Mouse (Mus musculus) layer of hippocampus, adult 2 months (tissue): Measurements from ENCODE around the gene Dkkl1. TPM values are rescaled to one million over a fixed set of nuclear protein-coding genes. Genes with fewer than 3 reads are reported as not detected.

Experiments
- DNase-seq, 2 experiments: peaks; one replicate each; pipeline ENCODE4 v3.0.0; 2022; ENCODE audit warnings: low spot score in 2 of 2
- H3K27ac ChIP-seq: fragments of 200-600 bp; 2 replicates; pipeline ENCODE4 v1.8.1; 2022
- H3K4me3 ChIP-seq: fragments of 200-600 bp; 2 replicates; pipeline ENCODE4 v1.8.1; 2022; ENCODE audit warnings: mild to moderate bottlenecking
- CTCF ChIP-seq: fragments of 200-600 bp; conservative IDR thresholded peaks from 2 replicates; pipeline ENCODE4 v1.8.1; 2022; ENCODE audit warnings: antibody characterized with exemption, mild to moderate bottlenecking, moderate library complexity
- total RNA-seq, 2 experiments: library from RNA; stranded (reverse); gene quantifications; 2 replicates each; pipeline ENCODE4 v1.2.3; 2021

Dkkl1 gene
- total RNA-seq, 2 experiments from 2014 or later, result 1.6 TPM

DNA sequence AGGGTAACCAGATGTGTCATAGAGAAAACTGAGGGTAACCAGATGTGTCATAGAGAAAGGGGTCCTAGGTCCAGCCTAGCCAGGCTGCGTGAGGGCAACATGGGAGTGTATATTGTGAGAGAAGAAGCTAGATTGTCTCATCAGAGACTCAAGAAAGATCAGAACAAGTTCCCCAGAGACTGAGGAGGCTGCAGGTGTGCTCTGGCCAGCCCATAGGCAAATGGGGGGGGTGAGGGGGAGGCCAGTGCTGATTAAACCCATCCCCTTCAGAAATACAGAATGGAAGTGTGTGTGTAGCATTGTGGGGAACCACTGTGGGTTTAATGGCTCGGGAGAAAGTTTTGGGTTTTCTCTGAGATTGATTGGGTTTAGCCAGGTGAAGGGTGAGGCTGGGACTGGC, 9.7 kb upstream of the Dkkl1 start:
- no peak for DNase-seq
- TF ChIP-seq CTCF, result no peak
- Histone ChIP-seq H3K4me3 (no peak overlapping the region), H3K27ac (no peak overlapping the region)

DNA sequence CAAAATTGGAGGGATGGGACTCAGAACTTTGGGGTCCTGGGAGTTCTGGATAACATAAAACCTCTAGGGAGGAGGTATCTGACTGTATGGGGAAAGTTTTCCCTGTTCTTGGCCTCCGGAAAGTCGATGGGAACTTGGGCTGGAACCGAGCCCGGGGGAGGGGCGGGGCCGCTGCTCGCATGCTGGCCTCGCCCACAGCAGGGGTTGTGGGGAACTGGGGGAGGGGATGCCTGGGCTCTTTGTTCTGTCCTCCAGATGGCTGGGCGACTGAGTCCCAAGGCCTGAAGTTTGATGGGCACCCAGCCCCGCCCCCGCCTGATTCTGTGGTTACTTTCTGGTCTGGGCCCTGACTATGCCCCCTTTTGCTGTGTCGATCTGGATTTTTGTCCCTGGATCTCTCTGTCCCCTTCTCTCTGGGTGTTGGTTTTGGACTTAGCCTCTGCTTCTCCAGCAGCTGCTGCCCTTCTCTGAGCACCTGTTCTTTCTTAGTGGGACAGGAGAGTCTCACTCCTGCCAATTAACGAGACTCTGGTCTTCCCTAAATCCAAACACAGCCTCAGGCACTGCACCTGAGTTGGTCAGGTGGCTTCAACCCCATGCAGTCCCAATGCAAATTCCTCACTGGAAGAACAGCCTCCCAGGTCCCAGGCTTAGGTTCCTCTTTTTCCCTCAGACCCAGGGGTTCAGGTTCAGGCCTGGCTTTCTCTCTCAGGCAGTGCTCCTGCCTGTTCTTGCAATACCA, 4.7 kb upstream of the Dkkl1 start:
- DNase-seq, result no peak
- Histone ChIP-seq H3K27ac (no peak overlapping the region), H3K4me3 (peak overlapping the region; percentile 53)
- TF ChIP-seq CTCF, result no peak

DNA sequence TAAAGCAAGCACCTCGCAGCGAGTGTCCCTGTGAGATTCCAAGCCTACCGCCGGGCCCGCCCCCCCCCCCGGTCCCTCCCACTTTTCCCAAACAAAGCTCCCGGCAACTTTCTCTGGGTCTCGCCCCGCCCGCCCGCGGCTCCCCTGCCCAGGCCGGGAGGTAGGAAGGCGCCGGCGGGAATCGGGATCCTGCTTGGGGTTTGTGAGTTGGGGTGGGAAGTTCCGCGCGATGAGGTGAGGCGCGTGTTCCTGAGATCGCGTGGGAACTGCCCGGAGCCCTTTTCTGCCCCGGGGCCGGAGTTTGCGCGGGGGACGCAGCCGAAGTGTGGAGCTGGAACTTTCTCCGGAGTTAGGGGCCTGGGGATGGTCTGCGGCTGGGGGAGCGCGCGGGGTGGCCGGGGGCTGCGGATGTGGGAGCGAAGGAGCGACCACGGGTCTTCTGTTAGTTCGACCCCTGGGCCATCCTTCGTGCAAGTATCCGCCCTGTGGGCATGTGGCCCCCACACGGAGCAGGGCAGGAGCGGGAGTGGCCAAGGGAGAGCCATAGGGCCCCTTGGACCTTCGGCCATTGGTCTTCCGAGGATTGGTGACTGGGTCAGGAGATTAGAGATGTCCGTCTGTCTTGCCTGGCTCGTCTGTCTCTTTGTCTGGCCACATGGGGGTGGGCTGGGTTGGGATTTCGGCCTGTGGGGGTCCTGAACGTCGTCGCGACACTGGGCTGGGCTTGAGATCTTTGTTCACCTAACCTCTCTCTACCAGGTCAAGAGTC, 3.9 kb upstream of the Dkkl1 start, which contains the start of gene Tead2:
Gene Tead2, plus strand, starts transcription at position 81 of the 769 bp plus-strand sequence.
- DNase-seq, result no peak
- no peak within 1 kb of the TSS for H3K27ac ChIP-seq

DNA sequence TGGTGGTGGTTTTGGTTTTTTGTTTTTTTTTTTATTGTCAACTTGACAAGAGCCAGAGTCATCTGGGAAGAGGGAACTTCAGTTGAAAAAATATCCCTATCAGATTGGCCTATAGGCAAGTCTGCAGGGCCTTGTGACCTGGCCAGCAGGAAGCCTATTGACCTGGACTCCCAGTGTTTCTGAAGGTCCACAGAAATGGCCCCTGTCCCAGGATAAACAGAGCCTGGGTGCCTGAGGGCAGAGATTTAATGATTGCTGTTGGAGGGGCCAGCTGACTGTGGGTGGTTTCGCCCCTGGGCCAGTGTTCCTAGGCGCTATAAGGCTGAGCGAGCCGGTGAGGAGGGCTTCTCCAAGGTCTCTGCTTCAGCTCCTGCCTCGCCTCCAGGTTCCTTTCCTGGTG, 1.8 kb upstream of the Dkkl1 start:
- Histone ChIP-seq H3K4me3 (no peak overlapping the region), H3K27ac (no peak overlapping the region)
- no peak for TF ChIP-seq CTCF
- no peak for DNase-seq

More for the DNA sequence above, 3.9 kb upstream of the Dkkl1 start, which contains the start of gene Tead2:
- TF ChIP-seq CTCF, result no peak
- peak within 1 kb of the TSS; percentile 53 for H3K4me3 ChIP-seq

DNA sequence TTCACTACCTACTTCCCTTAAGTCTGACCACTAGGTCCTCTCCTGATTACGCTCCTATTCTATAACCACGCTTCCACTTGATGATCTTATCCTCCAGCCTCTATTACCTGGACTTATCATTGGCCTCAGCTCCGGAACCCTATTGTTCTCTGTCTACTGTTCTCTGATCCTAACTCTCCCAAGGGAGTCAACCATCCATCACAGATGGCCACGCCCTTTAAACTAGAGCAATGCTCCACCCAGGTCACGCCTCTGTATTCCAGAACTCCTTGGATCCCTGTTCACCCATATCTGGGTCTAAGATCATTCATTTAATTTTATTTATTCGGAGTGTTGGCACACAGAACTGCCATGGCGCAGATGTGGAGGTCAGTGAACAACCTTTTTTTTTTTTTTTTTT, 409 bp upstream of the Dkkl1 start:
- H3K27ac ChIP-seq, result no peak overlapping the region
- no peak for TF ChIP-seq CTCF
- DNase-seq, result no peak
- H3K4me3 ChIP-seq, result no peak overlapping the region

DNA sequence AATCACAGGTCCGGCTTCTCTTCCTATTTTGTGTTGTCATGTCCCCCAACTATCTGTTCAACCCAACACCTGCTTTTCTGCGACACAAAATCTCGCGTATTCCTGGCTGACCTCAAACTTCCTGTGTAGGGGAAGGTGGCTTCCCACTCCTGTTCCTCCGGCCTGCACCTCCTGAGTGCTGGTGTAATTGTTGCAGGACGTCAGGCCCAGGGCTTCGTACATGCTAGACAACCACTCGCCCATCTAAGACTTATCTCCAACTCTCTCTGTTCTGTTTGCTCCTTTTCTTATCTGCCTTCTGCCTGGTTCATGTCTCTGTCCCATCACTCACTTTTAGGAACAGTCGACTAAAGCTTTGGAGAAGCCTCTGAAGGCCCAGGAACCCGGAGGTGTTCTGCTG, 877 bp downstream of the Dkkl1 start:
- TF ChIP-seq CTCF, result no peak
- H3K4me3 ChIP-seq, result no peak overlapping the region
- no peak for DNase-seq

DNA sequence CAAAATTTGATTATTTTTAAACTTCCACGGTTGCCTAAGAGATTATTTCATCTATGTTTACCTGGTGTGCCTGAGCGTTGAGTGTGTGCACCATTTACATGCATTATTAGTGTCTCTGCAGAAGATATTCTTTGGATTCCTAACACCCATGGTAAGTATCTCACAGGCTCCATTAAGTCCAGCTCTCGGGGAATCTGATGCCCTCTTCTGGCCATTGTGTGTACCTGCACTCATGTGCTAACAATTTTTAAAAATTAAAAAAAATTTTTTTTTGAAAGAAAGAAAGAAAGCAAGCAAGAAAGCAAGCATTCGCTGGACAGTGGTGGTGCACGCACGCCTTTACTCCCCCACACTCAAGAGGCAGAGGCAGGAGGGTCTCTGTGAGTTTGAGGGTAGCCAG, 3.7 kb downstream of the Dkkl1 start:
- H3K4me3 ChIP-seq, result no peak overlapping the region
- H3K27ac ChIP-seq, result no peak overlapping the region
- peak; percentile 48 for TF ChIP-seq CTCF
- no peak for DNase-seq

More for the DNA sequence above, 877 bp downstream of the Dkkl1 start:
- H3K27ac ChIP-seq, result no peak overlapping the region

DNA sequence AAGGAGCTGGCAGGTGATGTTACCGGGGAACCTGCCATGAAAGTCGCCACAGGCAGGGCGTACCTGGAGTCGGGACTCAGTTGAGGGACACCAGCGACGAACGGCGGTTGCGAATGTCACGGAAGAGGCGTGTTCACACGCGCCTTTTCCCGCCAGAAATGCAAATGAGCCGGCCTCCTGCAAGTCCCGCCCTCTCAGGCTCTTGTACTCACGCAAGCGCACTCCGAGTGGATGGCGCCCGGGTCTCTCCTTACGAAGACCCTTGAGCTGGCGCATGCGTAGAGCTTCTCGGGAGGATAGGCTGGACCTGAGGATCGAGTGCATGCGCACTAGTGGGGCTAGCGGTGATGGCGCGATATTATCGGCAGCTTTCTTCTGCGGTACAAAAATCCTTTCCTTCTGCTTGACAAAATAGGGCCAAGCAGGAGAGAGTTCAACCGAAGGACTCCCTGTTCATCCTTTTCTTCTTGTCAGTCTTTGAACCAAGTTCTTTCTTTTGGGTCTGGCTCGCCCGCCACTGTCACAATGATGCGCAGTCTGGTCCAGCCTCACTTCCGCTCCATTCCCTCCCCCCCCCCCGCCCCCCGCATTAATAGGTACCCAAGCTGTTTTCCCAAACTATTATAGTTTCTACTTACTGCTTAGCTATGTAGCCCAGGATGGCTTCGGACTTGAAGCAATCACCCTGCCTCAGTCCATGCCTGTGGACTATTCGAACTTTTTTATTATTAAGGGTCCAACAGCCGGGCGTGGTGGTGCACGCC, 7.4 kb downstream of the Dkkl1 start, which contains the start of gene Ccdc155:
Gene Ccdc155, minus strand, starts transcription at position 513 of the 764 bp plus-strand sequence.
- DNase-seq, result peak; percentile 87 to 94
- H3K27ac ChIP-seq, result peak within 1 kb of the TSS; percentile 86
- TF ChIP-seq CTCF, result no peak; the same call in 1 of the 2 replicates
- peak within 1 kb of the TSS; percentile 70 for H3K4me3 ChIP-seq

DNA sequence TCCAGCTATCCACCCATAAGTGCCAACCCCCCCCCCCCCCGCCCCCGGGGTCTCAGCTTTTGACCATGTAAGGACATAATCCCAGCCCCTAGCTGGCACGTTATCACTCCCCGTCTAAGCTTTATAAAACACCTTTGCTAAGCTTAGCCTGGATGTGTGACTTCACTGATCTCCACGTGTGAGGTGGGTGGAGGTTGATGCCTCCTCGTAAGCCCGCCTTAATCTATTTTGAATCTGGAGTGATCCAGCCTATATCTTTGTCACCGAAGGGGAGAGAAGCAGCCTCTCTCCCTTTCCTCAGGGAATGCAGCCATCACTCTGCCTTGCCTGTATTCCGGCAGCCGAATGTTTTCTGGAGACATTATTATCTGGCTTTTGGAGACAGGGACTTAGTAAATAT, 9.3 kb downstream of the Dkkl1 start:
- Histone ChIP-seq H3K27ac (no peak overlapping the region), H3K4me3 (no peak overlapping the region)
- TF ChIP-seq CTCF, result no peak
- DNase-seq, result no peak

DNA sequence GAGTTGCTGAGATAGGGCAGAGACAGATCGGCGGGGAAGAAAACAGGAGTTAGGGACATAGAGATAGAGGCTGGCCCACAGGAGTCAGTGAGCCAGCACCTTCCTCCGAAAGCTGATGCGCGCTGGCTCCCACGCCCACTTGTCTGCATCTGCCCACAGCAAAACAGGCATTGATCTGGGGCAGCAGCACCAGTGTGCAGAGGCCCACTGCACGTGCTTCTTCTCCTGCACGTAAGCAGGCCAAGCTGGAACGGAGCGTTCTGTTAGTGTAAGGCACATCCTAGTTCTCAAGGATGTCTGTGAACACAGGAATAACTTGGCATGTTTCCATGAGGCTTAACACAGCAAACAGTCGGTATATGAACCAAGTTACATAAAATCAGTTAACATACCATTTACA, 13.0 kb downstream of the Dkkl1 start:
- peak overlapping the region; percentile 62; the same call in 1 of the 2 replicates for H3K27ac ChIP-seq

DNA sequence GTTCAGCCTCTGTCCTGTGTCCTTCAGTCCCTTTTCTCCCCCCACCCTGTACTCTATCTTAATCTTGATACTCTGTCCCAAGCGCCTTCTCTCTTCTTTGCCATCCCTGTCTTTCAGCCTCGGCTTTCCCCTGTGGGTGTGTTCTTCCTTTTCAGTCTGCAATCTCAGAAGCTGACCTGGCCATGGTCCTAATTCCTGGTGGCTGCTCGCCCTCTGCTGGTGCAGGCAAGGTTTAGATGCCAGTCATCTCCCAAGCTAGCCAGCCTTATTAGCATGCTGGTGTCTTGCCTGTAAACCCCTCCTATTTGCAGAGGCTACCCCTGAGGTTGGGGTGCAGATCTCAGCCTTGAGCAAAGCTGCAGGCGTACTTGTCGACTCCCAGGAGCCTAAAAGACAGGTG, 13.5 kb downstream of the Dkkl1 start:
- no peak overlapping the region for H3K4me3 ChIP-seq
- peak overlapping the region; percentile 62; the same call in 1 of the 2 replicates for H3K27ac ChIP-seq
- TF ChIP-seq CTCF, result peak; percentile 85
- DNase-seq, result peak in 1 of 2 experiments; percentile 75

More for the DNA sequence above, 13.0 kb downstream of the Dkkl1 start:
- no peak overlapping the region for H3K4me3 ChIP-seq
- no peak for TF ChIP-seq CTCF
- DNase-seq, result no peak

DNA sequence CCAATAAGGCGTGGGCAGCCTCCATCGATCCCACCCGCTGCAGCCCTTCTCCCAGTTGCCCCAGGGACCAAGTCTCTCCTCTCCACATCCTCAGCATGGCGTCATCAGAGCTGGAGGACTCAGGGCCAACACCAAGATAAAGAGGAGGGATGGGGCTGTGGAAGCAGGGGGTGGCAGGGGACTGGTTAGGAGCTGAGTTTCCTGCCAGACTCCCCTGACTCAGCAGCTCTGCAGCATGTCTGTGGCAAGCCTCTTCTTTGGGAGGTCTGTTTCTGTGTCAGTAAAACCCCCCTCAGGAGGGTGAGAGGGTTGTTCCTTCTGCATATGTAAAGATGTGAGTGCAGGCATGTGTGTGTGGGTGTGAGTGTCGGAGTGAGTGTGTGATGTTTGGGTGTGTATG, 15.0 kb downstream of the Dkkl1 start:
- DNase-seq, result no peak
- no peak for TF ChIP-seq CTCF
- H3K27ac ChIP-seq, result no peak overlapping the region

DNA sequence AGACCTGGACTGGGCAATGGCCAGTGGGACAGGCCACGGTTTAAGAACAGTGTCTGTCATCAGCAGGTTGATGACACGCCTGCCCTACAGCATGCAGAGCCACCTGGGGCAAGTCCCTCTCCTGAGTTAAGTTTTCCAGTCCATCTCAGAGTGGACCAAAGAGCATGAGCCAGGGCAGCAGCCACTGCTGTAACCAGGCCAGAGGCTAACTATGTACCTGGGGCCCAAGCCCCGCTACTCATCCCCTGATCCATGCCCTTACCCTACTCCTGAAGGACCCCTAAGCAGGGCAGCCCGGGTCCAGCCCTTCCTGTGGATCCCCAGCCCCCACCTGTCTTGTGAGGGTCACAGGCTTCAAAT, 15.8 kb downstream of the Dkkl1 start:
- no peak overlapping the region for H3K4me3 ChIP-seq
- TF ChIP-seq CTCF, result no peak
- H3K27ac ChIP-seq, result no peak overlapping the region
- no peak for DNase-seq

More for the DNA sequence above, 15.0 kb downstream of the Dkkl1 start:
- no peak overlapping the region for H3K4me3 ChIP-seq
